Mouse (Mus musculus) heart, postnatal 14 days (tissue): Measurements from ENCODE around the gene Ccdc36. TPM values are rescaled to one million over a fixed set of nuclear protein-coding genes. Genes with fewer than 3 reads are reported as not detected.

Experiments
- DNase-seq, 2 experiments: peaks; one replicate each; pipeline ENCODE4 v3.0.0; 2021 to 2022
- intact Hi-C: fragments of 180-260 bp; cut with DNase I; formaldehyde crosslinking; loops from one replicate; pipeline ENCODE4 v1.15.1; 2025
- long read RNA-seq, 2 experiments: library from polyadenylated mRNA; stranded (forward); transcript quantifications; one replicate each; pipeline ENCODE4 v2.0.0; 2021
- total RNA-seq, 2 experiments: library from RNA; stranded (reverse); gene quantifications; 2 replicates each; pipeline ENCODE4 v1.2.3; 2021

Ccdc36 gene
- not detected for total RNA-seq
- long read RNA-seq, experiment 1: 0 reads
- long read RNA-seq, experiment 2: 0 reads

- intact Hi-C loops: loop anchor here (10.0 kb wide), 1 partner anchor 324 kb away; no protein-coding TSS in a partner anchor
- no peak for DNase-seq
These were observed at the start of gene Ccdc36 for GRCm38 (mm10) chr9:108428384-108428783. Gene Ccdc36, minus strand, starts transcription at chr9:108428484.

DNA sequence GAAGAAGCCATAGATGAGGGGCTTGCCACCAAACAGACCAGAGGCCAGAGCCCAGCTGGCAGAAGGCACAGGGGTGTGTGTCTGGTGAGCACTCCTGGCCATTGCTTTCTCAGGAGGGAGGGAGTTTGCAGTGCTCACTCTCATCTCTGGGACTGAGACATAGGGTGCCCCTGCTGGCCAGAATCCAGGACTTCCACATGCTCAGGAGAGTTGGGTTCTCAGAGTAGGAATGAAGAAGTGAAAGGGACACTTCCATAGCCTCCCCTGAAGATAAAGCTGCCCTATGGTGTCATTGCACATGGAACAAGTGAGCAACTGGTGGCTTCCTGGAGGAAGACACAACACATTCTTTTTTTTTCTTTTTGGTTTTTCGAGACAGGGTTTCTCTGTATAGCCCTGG lies 46.2 kb upstream of the Ccdc36 start:
- DNase-seq: no peak
- intact Hi-C loops: no loop called here

- intact Hi-C loops: no loop called here
- DNase-seq: no peak
These were observed 41.6 kb upstream of the Ccdc36 start for GRCm38 (mm10) chr9:108469845-108470244.

- no peak for DNase-seq
- intact Hi-C loops: no loop called here
These were observed 41.1 kb upstream of the Ccdc36 start for GRCm38 (mm10) chr9:108469430-108469829.

DNA sequence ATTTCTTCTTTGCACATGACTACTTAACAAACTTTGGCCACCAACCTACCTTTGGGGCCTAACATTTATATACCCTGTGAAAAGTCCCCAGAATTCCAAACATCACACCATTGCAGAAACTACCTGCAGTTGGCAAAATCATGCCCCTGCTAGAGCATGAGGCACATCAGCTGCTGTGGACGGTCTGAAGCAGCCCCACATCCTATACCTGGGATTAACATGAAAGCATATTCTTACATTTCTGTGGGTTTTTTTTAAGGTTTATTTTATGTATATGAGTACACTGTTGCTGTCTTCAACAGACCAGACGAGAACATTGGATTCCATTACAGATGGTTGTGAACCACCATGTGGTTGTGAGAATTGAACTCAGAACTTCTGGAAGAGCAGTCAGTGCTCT lies 37.9 kb upstream of the Ccdc36 start:
- intact Hi-C loops: no loop called here

DNA sequence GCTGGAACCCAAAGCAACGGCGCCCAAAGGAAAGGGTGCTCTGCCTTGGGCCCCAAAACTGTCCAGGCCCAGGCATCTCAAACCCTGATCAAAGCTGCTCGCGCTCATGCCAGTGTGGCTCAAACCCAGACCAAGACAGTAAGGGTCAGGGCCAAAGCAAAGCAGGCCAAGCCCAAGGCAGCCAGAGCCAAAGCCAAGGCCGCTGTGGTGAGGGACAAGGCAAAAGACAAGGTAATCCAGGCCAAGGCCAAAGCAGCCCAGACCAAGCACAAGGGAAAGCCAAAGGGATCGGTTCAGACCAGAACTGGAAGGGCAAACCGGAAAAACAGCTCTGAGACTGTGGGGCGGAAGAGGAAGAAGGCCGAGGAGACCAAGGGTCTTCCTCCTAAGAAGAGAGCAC lies 35.4 kb upstream of the Ccdc36 start:
- intact Hi-C loops: no loop called here
- DNase-seq: no peak

More for the DNA sequence above, 37.9 kb upstream of the Ccdc36 start:
- no peak for DNase-seq

GRCm38 (mm10) chr9:108462192-108462591 lies 33.9 kb upstream of the Ccdc36 start:
- intact Hi-C loops: no loop called here
- peak; percentile 55 to 60 for DNase-seq

- intact Hi-C loops: loop anchor here (2.0 kb wide), 1 partner anchor 17 kb away; the partner anchor contains the start of gene Lamb2
- DNase-seq: no peak
These were observed 33.4 kb upstream of the Ccdc36 start for GRCm38 (mm10) chr9:108461675-108462074.

DNA sequence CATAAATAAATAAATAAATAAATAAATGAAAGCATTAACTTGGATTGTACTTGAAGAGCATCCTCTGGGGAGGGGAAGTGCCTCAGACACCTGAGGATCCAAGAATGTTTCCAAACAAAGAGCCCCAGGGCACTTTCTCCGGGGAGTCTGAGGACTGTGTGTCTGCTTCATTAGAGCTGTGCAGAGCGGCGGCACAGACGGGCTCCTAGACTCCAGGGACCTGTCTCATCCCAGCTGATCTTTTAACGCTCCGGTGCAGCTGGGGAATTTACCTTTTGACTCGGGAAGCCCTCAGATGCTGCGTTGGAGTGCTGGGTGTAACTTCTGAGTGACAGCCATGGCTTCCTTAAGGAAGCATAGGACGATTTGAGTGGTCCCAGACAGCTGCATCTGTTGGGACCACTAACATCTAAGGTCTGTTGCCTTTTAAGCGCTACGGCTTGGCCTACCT lies 32.9 kb upstream of the Ccdc36 start, which contains the start of gene Klhdc8b:
Klhdc8b (minus strand) TSS at position 401 of the 451 bp plus-strand sequence.
- intact Hi-C loops: loop anchor here (2.0 kb wide), 1 partner anchor 18 kb away; the partner anchor contains the start of gene Lamb2
- no peak for DNase-seq

DNA sequence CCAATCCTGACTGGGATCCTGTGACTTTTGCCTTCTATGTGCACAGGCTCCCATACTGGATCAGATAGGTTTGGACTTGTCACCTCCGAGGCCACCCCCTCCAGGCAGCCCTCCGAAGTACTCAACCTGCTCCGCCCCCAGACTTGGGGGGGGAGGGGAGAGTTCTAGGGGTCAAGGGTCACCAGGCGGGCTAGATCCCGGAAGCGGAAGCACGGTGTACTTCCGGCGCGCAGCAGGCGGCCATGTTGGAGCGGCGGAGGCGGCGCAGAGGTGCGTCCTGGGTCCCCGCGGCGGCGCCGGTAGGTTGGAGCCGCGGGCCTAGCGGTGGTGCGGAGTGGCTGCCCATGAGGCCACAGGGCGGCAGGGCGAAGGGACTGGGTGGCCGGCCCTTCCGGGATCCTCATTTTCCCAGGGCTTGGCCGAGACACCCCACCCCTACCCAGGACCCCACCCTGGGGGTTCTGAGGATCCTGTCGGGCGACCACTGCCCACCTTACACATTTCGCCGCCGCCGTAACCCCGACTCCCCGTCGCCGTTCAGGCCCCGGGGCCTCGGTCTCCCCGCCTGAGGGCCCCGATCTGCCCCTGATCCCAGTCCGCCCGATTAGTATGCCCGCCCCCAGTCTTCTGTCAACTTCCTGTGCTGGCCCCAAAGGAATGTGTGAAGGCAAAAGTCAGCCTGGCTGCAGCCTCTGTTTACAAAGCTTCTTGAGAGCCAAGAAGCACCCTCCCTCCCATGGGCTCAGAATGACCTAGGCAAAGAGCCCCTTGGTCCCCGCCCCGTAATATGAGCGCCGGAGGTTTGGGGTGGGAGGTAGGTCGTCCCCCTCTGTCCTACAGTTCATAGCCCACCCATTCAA lies 32.3 kb upstream of the Ccdc36 start, which contains the start of gene Ccdc71:
Ccdc71 (plus strand) TSS at position 209 of the 860 bp plus-strand sequence.
- intact Hi-C loops: loop anchor here (2.0 kb wide), 1 partner anchor 18 kb away; the partner anchor contains the start of gene Lamb2
- peak; percentile 83 to 92 for DNase-seq

GRCm38 (mm10) chr9:108459939-108460318 lies 31.6 kb upstream of the Ccdc36 start:
- no peak for DNase-seq
- intact Hi-C loops: loop anchor here (2.0 kb wide), 1 partner anchor 19 kb away; the partner anchor contains the start of gene Lamb2

DNA sequence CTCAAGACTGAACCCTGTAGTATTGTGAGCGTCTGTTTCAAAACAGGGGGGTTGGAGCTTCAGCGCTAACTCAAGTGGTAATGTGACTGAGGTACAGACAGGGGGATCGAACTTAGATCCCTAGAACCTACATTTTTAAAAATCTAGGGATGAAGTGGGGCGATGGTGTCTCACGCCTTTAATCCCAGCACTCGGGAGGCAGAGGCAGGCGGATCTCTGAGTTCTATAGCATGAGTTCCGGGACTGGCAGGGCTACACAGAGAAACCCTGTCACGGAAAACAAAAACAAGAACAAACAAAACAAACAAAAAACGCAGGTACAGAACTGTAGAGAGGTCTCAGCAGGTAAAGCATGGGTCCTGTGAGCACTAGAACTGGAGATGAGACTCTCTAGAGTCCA lies 28.7 kb upstream of the Ccdc36 start:
- DNase-seq: no peak
- intact Hi-C loops: no loop called here

GRCm38 (mm10) chr9:108455747-108456571 lies 27.7 kb upstream of the Ccdc36 start:
- DNase-seq: no peak
- intact Hi-C loops: no loop called here

DNA sequence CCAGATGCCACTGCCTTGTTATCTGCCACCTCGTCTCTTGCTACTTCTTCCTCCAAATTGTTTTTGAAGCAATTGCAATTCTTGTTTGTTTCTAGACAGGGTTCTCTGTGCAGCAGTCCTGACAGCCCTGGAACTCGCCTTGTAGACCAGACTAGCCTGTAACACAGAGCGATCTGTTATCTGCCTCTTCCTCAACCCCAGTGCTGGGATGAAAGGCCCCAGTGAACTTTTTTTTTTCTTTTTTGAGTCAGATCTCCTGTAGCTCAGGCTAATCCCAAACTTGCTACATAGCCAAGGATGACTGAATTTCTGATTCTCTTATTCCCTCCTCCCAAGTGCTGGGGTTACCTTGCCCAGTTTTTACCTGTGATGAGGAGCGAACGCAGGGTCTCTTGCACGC lies 26.1 kb upstream of the Ccdc36 start:
- intact Hi-C loops: loop anchor here (5.0 kb wide), 2 partner anchors 42 to 72 kb away; no protein-coding TSS in a partner anchor
- no peak for DNase-seq

DNA sequence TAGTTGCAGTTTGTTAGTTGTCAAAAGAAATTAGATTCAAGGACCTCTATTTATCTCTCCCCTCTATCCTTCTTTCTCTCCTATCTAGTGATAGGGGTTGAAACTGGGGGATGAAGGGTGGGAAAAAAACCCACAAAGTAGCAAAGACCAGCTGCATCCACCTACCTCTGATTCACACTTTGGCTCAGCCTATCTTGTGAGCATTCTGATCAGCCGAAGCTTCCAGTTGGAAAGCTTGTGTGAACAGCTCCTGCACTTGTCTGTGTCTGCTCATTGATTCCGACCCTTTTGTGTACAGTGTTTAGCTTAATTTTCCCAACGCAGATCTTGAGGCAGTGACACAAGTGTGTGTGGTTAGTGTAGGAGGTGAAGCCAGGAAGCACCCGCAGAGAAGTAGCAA lies 25.2 kb upstream of the Ccdc36 start:
- intact Hi-C loops: loop anchor here (5.0 kb wide), 2 partner anchors 41 to 71 kb away; no protein-coding TSS in a partner anchor
- no peak for DNase-seq

DNA sequence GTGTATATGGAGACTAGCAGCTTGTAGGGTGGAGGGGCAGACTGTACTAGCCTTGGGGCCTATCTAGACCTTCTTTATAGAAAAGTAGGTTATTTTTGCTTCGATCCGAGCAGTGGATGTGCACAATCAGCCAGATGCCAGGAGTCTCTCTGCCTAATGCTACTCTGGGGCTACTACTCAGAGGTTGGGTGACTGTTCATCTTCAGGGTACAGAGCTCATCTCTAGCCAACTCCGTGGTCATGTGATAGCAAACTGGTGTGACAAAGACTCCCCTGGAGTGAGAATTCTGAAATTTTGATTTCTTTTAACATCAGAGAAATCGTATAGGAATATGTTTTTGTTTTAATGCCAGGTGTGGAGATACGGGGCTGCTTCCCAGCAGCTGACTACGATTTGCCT lies 24.6 kb upstream of the Ccdc36 start:
- no peak for DNase-seq
- intact Hi-C loops: loop anchor here (5.0 kb wide), 2 partner anchors 41 to 71 kb away; no protein-coding TSS in a partner anchor

GRCm38 (mm10) chr9:108452291-108452906 lies 24.1 kb upstream of the Ccdc36 start:
- intact Hi-C loops: loop anchor here (5.0 kb wide), 2 partner anchors 40 to 70 kb away; no protein-coding TSS in a partner anchor
- peak; percentile 91 to 94 for DNase-seq

DNA sequence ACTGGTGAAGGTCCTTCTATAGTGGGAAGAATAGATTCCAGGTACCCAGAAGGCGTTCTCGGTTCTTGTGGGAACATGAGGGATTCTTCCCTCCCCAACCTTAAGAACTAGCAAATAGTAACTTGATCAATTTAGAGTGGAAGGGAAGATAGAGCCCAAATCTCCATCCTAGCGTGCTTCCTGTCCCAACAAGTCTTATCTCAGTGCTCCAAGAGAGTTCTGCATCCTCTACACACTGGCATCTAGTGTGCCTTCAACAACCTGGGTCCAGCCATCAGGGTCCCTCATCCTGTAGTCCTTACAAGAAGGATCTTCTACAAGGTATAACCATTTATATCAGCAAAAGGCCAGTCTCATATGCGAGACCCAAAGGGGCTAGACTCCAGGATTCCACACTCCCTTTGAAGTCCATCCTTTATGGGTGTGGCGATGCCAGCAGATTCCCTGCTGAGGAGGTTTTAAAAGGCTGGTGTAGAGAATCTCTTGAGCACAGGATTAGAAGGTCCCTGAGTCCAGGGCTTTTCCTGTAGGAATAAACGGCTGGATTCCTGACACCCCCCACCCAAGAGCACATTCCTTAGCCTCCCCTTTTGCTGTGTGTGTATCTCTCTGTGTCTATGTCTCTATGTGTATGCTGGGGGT lies 23.4 kb upstream of the Ccdc36 start:
- DNase-seq: no peak
- intact Hi-C loops: loop anchor here (5.0 kb wide), 2 partner anchors 39 to 69 kb away; no protein-coding TSS in a partner anchor

DNA sequence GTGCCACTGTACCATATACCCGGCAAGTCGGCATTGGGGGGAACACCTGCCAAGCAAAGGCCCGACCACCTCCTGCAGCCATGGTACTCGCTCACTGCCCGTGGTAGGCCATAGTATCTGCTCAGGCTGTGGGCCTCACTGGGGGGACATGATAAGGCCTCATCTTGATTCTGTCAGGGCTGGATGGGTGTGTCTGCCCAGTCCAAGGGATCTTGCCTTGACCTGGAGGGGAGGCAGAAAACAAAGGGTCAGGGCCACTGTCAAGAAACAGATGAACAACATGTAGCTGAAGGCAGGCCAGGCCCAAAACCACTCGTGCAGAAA lies 22.8 kb upstream of the Ccdc36 start:
- intact Hi-C loops: loop anchor here (5.0 kb wide), 2 partner anchors 39 to 69 kb away; no protein-coding TSS in a partner anchor
- DNase-seq: no peak
